Mouse (Mus musculus) mouse embryonic stem cell (cell line): ENCODE data around the gene Supt5.

ENCODE experiments used
- in situ Hi-C, 2 experiments: fragments of 300-500 bp; cut with MboI; formaldehyde crosslinking; loops; 1 replicate in 1 of 2; 3 replicates in 1 of 2; pipeline ENCODE4 v1.14.3; 2019 to 2020; ENCODE audit warnings: low sequenced_read_pairs in 2 of 2, low pct_unique_long_range_greater_than_20kb in 1 of 2, mixed read lengths in 1 of 2; ENCODE audit not compliant: unreplicated experiment in 1 of 2

The Supt5 gene

DNA sequence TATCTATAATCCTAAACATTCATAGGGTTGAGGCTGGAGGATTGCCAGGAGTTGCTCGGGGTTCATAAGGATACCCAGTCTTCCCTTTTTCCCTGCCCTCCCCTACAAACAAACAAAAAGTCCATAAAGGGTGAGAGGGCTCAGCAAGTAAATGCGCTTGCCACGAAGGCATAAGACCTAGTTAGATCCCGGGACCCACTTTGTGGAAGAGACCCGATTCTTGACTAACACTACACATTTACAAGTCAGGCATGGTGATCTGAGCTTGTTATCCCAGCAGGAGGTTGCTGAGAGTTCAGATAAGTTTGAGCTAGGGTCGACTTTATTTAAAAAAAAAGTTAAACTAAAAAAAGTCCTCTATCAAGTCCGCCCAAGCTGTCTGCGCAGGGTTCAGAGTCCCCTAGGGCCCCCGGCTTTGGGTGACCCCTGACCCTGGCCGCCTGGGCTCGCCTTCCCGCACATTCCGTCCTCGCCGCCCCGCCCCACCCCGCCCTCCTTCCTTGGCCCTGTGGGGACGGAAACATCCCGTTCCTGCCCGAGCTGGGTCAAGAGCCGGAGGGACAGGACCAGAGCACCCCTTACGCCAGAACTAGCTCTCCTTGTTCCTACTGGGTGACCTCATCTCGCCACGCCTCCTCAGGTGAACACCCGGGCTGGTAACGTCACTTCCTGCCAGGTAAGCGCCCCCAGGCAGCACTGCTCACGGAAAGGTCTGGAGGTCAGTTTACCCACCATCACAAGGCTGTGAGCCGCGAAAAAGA, 37.6 kb upstream of the Supt5 start:
- in situ Hi-C loops, result no loop called here

DNA sequence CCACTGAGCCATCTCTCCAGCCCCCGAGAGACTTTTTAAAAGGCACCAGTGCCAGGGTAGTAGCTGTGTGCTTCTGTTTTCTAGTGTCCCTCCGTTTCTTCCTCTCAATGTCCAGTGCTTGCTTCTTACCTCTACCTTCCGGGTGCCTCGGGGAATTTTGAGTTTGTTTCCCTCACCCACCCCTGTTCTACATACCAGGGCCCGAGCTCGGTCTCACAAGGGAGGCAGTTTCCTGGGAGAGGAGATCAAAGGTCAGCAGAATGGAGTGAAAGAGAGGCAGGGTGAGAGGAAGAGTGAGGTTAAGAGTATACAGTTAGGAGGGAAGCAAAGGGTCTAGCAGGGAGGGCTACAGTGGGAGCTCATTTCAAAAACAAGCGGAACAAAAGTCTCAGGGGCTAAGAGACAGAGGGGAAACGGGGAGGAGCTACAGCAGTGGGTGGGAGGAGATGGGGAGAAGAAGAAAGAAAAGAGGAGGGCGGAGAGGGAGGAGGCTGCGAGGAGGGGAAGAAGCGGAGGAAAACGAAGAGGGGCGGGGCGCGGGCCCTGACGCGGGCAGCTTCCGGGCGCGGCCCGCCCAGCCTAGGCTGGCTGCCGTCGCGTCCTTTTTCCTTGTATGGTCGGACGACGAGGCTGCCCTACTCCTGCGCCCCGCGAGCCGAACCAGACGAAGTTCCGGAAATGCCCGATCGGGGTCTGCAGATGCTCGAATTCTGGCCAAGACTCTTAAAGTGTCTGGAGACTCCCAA, 36.8 kb upstream of the Supt5 start:
- in situ Hi-C loops, result no loop called here

DNA sequence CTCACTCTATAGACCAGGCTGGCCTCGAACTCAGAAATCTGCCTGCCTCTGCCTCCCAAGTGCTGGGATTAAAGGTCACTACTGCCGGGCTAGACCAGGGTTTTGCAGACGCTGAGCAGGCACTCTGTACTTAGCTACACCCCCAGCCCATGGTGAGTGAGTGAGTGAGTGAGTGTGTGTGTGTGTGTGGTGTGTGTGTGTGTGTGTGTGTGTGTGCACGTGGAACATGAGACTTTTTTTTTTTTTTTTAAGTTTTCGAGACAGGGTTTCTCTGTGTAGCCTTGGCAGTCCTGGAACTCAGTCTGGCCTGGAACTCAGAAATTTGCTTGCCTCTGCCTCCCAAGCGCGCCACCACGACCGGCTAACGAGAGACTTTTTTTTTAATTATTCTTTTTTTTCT, 36.1 kb upstream of the Supt5 start:
- in situ Hi-C loops, result no loop called here

DNA sequence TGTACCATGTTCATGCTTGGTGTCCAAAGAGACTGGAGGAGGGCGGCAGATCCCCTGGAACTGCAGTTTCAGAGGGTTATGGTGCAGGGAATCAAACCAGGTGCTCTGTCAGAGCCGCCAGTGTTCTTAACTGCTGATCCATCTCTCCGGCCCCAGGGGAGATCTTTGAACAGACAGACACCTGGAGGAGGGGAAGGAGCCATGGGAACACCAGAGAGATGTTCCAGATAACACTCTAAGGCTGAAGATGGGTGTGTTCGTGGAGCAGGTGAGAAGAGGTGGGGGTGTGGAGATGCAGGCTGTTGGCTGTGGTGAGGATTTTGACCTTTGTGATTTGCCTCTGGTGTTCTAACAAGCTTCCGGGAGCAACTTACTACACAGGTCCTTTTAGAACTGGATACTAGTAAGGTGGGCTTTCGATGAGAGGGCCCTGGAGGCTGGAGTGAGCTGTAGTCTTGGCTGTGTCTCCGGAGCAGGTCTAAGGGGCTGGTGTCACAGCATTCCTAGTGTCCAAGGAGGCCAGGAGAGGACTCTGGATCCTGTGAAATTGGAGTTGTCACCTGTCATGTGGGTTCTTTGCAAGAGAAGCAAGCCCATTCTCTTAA, 35.4 kb upstream of the Supt5 start:
- in situ Hi-C loops, result no loop called here

DNA sequence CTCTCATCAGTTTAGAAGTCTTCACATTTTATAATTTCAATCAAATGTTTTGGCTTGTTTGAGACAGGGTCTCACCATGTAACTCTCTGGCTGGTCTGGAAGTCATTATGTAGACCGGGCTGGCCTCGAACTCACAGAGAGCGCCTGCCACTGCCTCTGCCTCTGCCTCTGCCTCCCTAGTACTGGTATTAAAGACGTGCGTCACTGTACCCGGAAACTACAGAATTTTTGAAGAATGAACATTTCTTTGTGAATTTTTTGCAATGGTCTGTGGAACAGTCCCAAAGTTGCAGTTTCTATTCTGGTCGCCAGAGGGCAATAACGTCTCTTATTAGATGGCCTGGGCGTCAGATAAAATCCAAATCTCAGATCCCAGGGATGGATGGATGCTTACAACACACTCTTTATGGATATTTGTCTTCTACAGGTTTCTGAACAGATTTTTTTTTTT, 34.6 kb upstream of the Supt5 start:
- in situ Hi-C loops, result no loop called here

DNA sequence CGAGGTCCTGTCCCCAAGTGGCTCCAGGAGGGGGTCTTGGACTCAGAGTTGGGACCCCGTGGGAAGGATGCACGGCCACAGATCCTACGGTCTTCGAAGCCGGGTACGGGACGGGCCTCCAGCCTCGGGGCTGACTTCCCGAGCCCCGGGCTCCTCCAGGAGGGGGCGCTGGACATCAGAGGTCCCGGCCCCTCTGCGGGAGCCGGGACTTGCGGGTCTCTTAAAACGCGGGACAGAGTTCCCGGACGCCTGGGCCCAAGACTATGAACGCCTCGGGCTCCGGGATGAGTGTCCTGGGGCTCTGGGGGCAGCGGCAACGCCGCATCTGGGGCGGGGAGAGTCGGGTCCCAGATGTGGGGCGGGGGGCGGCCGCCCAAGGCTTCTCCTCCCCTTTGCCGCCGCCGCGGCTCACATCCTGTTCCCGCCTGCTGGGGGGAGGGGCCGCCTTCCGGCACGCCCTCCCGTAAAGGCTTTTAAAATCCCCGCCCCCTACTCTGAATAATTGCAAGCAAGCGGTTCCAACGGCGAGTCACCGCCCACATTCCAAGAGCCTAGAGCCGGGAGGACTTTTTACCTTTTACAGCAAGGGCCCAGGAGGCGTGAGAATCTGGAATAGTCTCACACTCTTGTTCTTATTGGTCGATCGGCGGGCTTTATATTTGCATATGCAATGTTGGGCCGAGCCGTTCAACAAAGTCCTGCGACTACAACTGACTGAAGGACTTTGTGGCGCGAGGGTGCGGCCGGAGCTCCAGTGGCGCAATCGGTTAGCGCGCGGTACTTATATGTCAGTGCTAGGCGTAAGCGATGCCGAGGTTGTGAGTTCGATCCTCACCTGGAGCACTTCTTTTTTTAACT, 33.9 kb upstream of the Supt5 start, which contains the start of gene Plekhg2:
Plekhg2 (minus strand) TSS at position 349 of the 858 bp plus-strand sequence.
- in situ Hi-C loops, result no loop called here

DNA sequence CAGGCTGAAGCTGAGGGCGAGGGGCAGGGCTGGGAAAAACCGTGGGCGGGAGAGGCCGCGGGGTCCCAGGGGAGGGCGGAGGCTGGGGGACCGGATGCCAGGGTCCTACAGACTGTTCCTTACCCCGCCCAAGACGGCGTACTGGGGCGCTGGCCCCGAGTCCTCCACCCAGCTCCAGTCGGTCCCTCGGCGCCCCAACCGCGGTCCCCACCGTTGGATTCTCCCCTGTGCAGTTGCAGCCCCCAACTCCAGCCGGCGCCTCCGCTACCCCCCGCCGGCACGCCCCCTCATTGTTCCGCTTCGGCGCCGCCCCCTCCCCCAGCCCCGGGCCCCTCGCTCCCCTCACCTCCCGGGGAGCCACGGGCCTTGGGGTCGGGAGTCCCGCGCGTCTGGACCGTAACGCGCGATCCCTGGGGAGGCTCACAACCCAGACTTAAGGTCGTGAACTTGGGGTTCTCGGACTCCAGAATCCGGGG, 33.0 kb upstream of the Supt5 start:
- in situ Hi-C loops, result no loop called here

DNA sequence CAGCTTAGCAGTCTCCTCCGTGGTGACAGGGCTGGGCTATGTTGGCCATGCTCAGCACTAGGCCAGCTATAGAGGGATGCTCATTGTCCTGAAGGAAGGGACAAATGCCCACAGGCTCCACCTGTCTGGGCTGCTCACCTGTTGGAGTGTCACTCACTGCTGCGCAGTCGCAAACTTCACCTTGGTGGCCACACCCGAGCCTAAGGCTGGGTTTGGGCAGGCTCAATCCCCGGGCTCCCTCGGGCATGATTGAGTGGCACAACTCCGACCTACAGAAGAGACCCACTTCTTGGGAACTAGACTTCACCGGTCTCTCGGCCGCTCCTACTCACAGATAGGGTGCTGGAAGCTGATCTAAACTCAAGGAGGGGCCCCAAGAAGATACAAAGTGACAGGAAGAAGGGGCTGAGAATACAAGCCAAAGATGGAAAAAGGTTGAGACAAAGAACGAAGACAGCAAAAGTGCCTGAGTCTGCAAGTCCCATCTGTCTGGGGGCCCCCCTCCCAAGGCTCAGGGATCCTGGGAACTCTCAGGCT, 32.5 kb upstream of the Supt5 start:
- in situ Hi-C loops, result no loop called here

DNA sequence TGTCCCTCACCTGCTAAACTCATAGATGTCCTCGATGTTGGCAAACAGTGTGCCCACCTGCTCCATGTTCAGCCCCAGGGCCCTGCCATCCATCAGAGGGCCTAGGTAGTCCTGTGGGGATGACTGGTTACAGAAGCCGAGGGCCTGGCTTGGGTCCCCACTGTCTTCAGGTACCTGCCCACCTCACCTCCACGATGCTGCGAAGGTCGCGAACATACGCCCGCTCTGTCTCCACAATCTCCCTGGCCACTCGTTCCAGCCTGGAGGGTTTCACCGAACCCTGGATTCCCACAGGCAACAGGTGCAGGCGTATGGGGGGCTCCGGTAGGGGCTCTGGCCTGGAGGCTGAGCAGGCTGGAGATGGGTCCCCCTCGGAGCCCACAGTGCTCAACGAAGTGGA, 31.5 kb upstream of the Supt5 start:
- in situ Hi-C loops, result no loop called here

DNA sequence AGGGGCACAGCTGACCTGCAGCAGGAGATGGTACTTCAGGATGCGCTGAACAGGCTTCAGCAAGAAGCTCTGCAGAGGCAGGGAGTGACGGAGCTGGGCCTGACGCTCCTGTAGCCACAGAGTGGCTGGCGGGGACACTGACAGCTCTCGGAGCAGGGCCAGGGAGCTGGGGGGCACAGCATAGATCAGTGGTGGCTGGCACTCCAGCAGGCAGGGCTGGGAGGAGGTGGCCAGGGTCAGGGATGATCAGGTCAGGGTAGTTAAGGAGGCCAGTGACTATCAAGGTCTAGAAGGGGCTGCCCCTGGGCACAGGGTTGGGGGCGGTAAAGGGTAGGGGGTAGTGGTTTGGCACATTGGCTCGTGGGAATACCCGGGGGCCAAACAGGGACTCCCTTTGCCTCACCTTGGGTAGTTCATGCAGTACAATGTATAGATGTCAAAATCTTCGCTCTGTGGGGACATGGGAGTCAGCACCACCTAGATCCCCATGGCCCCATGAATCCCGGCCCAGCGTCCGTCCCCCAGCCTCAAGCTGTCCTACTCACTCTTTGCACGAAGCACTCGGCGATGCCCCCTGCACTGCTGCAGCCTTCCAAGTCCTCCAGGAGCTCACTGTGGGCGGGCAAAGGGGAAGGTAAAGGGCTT, 29.9 kb upstream of the Supt5 start:
- in situ Hi-C loops, result no loop called here

DNA sequence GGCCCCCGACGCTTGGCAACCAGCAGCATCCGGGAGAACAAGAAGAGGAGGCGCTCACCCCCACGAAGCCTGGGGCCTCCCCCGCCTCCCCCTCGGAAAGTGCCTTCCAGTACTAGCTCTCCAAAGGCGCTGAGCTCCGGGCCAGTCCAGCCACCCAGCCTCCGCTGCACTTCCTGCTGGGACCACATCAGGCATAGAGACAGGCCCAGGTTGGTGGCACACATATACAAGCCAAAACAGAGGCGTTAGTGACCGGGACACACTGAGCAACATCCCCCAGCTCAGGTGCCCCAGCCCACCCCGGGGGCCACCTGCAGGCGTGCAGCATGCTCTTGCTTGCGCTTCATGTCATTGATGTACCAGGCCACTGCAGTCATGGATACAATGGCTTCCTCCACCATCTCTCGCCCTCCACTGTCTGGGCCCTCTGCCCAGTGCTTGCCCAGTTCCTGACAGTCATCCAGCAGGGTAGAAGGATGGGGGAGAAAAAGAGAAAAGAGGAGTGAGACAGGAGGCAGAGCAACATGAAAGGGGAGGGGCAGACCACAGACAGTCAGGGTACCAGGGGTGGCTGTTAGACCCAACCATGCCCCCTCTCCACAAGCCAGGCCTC, 29.2 kb upstream of the Supt5 start:
- in situ Hi-C loops, result no loop called here

DNA sequence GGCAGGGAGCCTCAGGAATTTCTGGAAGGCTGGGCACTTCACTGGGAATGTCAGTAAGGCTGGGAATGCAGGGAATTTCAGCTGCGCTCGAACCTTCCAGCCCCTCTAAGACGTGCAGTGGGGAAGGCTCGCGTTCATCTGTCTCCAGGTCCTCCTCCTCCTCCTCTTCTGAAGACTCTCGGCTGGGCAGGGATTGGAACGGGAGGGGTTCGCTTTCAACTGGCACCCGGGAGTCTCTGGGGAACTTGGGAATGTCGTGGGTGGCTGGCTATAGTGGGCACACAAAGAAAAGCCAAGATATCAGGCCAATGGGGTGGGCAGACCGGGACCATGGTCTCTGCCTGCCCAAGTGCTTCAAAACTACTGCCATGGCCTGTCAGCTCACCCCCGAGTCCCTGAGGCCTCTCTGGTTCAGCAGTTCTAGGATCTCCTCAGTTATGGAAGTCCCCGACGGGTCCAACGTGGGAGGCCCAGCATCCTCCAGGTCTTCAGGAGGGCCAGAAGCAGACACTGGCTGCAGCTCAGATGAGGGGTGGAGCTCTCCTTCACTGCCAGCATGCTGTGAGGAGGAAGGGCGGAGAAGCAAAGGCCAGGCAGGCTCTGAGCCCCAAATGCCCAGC, 24.0 kb upstream of the Supt5 start:
- in situ Hi-C loops, result no loop called here

DNA sequence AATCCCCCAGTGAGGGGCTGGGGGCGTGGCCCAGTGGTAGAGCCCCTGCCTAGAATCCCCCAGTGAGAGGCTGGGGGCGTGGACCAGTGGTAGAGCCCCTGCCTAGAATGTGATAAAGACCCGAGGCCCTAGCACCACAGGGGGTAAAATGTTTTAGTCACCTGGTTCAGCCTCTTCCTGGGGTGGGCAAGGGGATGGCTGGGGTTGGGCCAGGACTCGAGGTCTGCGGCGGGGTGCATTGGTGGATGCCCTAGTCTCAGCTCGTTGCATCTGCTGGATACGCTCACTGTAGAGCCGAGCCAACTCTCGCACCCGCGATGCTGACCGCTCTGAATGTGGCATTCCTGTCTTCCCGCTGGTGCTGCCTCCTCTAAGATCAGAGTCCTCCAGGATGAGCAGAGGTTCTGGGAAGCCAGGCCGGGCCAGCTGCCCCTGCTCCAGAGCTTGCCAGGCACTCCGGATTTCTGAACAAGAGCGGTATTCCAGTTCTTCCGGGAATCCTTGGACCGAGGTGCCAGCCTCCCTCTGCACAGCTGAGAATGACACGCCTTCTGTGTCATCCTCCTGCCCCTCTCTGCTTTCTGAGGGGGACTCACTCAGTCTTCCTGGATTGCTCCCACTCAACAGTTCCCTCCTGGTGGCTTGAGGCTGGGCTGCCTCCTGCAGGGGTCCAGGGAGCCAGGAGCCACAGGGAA, 23.2 kb upstream of the Supt5 start:
- in situ Hi-C loops, result no loop called here

DNA sequence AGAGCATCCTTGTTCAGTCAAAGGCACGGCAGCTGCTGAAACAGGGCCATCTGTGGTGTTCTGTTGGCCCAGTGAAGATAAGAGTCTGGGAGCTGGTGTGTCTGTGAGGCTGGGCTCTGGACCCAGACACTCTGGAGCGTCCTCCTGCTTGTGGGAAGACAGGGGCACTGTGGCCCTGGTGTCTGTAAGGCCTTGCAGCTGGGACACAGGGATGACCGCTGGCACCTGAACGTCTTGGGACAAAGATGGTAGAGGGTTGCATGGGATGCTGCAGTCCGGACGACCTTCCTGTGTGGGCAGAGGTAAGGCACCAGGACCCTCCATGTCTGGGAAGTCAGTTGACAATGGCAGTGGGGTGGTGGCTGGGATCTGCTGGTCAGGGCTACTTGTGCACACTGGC, 21.7 kb upstream of the Supt5 start:
- in situ Hi-C loops, result no loop called here

DNA sequence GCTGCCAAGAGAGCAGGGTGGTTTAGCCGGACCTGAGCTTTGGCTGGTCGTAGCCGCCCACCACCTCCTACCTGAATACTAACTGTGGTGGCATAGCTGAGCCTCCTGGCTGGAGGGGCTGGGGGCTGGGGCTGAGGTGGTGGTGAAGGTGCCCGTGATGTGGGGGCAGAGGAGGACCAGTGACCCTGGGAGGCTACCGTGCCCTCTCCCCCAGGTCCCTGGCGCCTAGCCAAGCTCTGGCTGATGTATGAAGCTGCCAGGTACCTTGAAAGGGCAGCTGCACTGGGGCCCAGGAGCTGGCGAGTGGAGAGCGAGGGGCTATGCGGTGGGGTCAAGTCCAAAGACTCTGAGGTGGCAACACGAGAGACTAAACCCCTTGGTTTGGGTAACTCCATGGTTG, 21.3 kb upstream of the Supt5 start:
- in situ Hi-C loops, result no loop called here

DNA sequence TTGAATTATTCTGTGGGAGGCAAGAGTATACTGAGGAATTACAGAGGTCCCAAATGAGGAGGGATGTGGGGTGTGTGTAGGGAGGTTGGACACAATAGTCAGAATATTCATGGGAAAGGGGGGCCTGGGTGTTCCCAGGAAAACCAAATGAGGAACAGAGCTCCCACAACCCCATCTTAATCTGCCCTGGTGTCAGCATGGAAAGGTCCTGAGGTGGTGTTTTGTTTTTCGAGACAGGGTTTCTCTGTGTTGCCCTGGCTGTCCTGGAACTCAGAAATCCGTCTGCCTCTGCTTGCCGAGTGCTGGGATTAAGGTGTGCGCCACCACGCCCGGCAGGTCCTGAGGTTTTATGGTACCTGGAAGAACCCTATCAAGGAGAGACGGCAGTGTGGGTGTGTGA, 19.9 kb upstream of the Supt5 start:
- in situ Hi-C loops, result no loop called here

DNA sequence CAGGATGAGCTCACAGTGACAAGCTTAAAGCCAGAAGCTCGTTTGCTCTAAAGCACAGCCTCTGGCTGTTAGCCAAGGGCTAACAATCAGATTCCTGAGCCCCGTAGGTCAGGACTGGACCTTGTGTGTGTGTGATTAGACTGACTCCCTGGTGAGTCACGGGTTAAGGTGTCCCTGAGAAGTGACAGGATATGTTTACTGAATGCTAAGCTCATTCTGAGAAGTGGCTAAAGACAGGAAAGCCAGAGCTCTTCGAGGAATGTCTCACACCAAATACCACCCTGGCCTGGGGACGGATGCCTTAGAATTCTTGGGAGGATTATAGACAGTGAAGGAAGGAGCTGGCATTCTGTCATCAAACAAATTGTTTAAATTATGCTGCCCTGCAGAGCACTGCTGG, 19.4 kb upstream of the Supt5 start:
- in situ Hi-C loops, result no loop called here
